Mouse (Mus musculus) MEL (cell line): Measurements from ENCODE around the gene Ociad1.

ENCODE experiments used
- CHD2 ChIP-seq: IDR thresholded peaks from 2 replicates; pipeline ENCODE4 v1.6.1; 2011; ENCODE audit warnings: low read length, improper control_type of control experiment
- POLR2A ChIP-seq, 2 experiments: IDR thresholded peaks; 2 replicates each; pipeline ENCODE4 v1.6.1; 2011 to 2012; ENCODE audit warnings: low read length in 2 of 2, mild to moderate bottlenecking in 2 of 2, control low read depth in 1 of 2, improper control_type of control experiment in 1 of 2, low read depth in 1 of 2, moderate library complexity in 1 of 2; ENCODE audit not compliant: control insufficient read depth in 1 of 2, insufficient read depth in 1 of 2, poor library complexity in 1 of 2

- TF ChIP-seq POLR2A (IDR thresholded peaks at IDR 0.05; ENCODE audit: control insufficient read depth in 1 of 2, insufficient read depth in 1 of 2, low read depth in 1 of 2, low read length in 2 of 2, poor library complexity in 1 of 2) (no peak), CHD2 (no peak)
Observed at GRCm38 (mm10) chr5:73359752-73360141, 67.2 kb downstream of the Ociad1 start.
